Mouse (Mus musculus) heart, postnatal 0 days (tissue): ENCODE data around the gene Map7d1.

Experiments
- CTCF ChIP-seq: IDR thresholded peaks from 2 replicates; pipeline ENCODE4 v1.5.1; 2016; ENCODE audit warnings: antibody characterized with exemption, control low read depth, low read depth
- EP300 ChIP-seq: IDR thresholded peaks from 2 replicates; pipeline ENCODE4 v1.6.1; 2016; ENCODE audit warnings: antibody characterized with exemption, low read depth

- no peak for TF ChIP-seq EP300
- no peak for TF ChIP-seq CTCF
Measured at GRCm38 (mm10) chr4:126194916-126195315, 61.2 kb downstream of the Map7d1 start.
